In the genomic region with DNA sequence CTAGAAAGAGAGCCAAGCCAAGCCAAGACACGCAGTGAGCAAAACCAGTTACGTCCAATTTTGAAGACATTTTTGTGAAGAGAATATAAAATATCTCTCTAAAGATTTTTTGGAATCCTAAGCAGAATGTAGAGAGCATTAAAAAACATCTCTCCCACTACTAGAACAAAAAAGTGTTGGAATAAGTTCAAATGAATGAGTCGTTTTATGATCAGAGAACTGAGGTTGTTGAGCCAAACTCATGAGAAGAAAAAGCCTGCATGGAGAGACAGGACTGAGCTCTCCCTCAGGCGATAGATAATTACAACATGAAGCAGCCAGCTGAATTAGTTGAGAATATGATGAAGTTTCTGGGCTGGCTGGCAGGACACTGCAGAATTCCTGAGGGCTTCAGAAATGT, we compare ENCODE assay signal across 29 mouse cellular contexts. TPM values are rescaled to one million over a fixed set of nuclear protein-coding genes. Genes with fewer than 3 reads are reported as not detected.
DNase-seq lines count a peak whose midpoint lies in the region; ATAC-seq and TF ChIP-seq lines count a peak whose summit lies in the region.
"Had no signal": no experiment of that assay in that cellular context is flagged by ENCODE, and none has a peak within 500 bp of the region (broad histone marks: within the 10 kb centered on the region; RNA-seq: fewer than 3 reads in every experiment).

No protein-coding gene starts in this region.

- no peak overlapping the region for H3K4me3 ChIP-seq in kidney, postnatal 0 days (replicated peaks; ENCODE audit: low read depth, low read length)
- no peak overlapping the region for H3K4me3 ChIP-seq in midbrain, postnatal 0 days (ENCODE audit: low read depth, low read length)
- H3K4me3 ChIP-seq in midbrain, embryonic 10.5 days = no peak overlapping the region
- H3K4me3 ChIP-seq: embryonic facial prominence, embryonic 13.5 days; forebrain, embryonic 15.5 days; gastrocnemius, adult 2 months; hindbrain, embryonic 10.5 days; hindbrain, embryonic 13.5 days; intestine, embryonic 15.5 days had no signal

- H3K9me3 ChIP-seq in kidney, postnatal 0 days (replicated peaks; ENCODE audit: low read length) = no peaks in the 10 kb centered on the region
- H3K9me3 ChIP-seq in midbrain, postnatal 0 days (ENCODE audit: low read length) = no peaks in the 10 kb centered on the region
- H3K9me3 ChIP-seq in midbrain, embryonic 10.5 days (replicated peaks) = no peaks in the 10 kb centered on the region
- H3K9me3 ChIP-seq: embryonic facial prominence, embryonic 13.5 days; forebrain, embryonic 15.5 days; hindbrain, embryonic 10.5 days; hindbrain, embryonic 13.5 days; intestine, embryonic 15.5 days had no signal

- intact Hi-C loops in heart, postnatal 10 days (cut with DNase I) = no loop called here

- TF ChIP-seq CTCF in kidney, postnatal 0 days (IDR thresholded peaks at IDR 0.05; ENCODE audit: low read depth) = no peak
- no peak for TF ChIP-seq CTCF in midbrain, postnatal 0 days (IDR thresholded peaks at IDR 0.05)

- no peaks in the 10 kb centered on the region for H3K36me3 ChIP-seq in kidney, postnatal 0 days (ENCODE audit: insufficient read depth, low read length)
- H3K36me3 ChIP-seq in midbrain, postnatal 0 days (ENCODE audit: insufficient read depth, low read length) = no peaks in the 10 kb centered on the region
- H3K36me3 ChIP-seq in midbrain, embryonic 10.5 days = no peaks in the 10 kb centered on the region
- H3K36me3 ChIP-seq: embryonic facial prominence, embryonic 13.5 days; forebrain, embryonic 15.5 days; hindbrain, embryonic 10.5 days; hindbrain, embryonic 13.5 days; intestine, embryonic 15.5 days had no signal

- H3K27me3 ChIP-seq in kidney, postnatal 0 days (ENCODE audit: insufficient read depth, low read length) = no peaks in the 10 kb centered on the region
- H3K27me3 ChIP-seq in midbrain, postnatal 0 days (ENCODE audit: insufficient read depth, low read length) = no peaks in the 10 kb centered on the region
- no peaks in the 10 kb centered on the region for H3K27me3 ChIP-seq in midbrain, embryonic 10.5 days (ENCODE audit: low read depth, poor library complexity, severe bottlenecking)
- H3K27me3 ChIP-seq: embryonic facial prominence, embryonic 13.5 days; forebrain, embryonic 15.5 days; hindbrain, embryonic 13.5 days; intestine, embryonic 15.5 days had no signal

- H3K9ac ChIP-seq in kidney, postnatal 0 days (ENCODE audit: low read depth, low read length) = no peak overlapping the region
- H3K9ac ChIP-seq in midbrain, postnatal 0 days (replicated peaks; ENCODE audit: low read length, poor library complexity, severe bottlenecking) = no peak overlapping the region
- H3K9ac ChIP-seq: embryonic facial prominence, embryonic 13.5 days; forebrain, embryonic 15.5 days; hindbrain, embryonic 13.5 days; intestine, embryonic 15.5 days had no signal

- H3K27ac ChIP-seq in kidney, postnatal 0 days = no peak overlapping the region
- no peak overlapping the region for H3K27ac ChIP-seq in midbrain, postnatal 0 days (ENCODE audit: low read depth, low read length)
- H3K27ac ChIP-seq in midbrain, embryonic 10.5 days (replicated peaks) = no peak overlapping the region
- H3K27ac ChIP-seq: embryonic facial prominence, embryonic 13.5 days; forebrain, embryonic 15.5 days; gastrocnemius, adult 2 months; hindbrain, embryonic 10.5 days; hindbrain, embryonic 13.5 days; intestine, embryonic 15.5 days had no signal

- ATAC-seq in kidney, postnatal 0 days (replicated peaks; ENCODE audit: low FRiP score, low read depth) = no peak
- ATAC-seq in midbrain, postnatal 0 days (ENCODE audit: low FRiP score) = no peak
- ATAC-seq: CD4-positive, CD25-positive, alpha-beta regulatory T cell, adult 4 months; forebrain, embryonic 15.5 days; hindbrain, embryonic 16.5 days; intestine, embryonic 15.5 days had no signal

- 62% methylated on average over 4 of the region's 4 CpGs for WGBS in kidney, postnatal 0 days
- WGBS in midbrain, postnatal 0 days = 82% methylated on average over 4 of the region's 4 CpGs
- WGBS in midbrain, embryonic 10.5 days = 90% methylated on average over 4 of the region's 4 CpGs

- peak; percentile 6 for DNase-seq in kidney, postnatal 0 days (ENCODE audit: low spot score)
- DNase-seq in kidney, postnatal 25 days = no peak
- DNase-seq in midbrain, postnatal 0 days (ENCODE audit: low spot score) = peak; percentile 9
- DNase-seq in midbrain, embryonic 10.5 days (ENCODE audit: low spot score) = no peak
- DNase-seq in brain, adult 2 months (ENCODE audit: low read depth, low spot score) = peak; percentile 39
- no peak for DNase-seq in heart, postnatal 10 days
- DNase-seq: adrenal gland, postnatal 10 days; adrenal gland, postnatal 36 days; cerebellum, adult 11 months; cerebellum, adult 2 months; cerebellum, adult 9-11 months; cerebellum, postnatal 25 days; gastrocnemius, adult 2 months; gastrocnemius, postnatal 14 days; heart, adult 11 months; heart, postnatal 36 days had no signal

- no peak overlapping the region for H3K4me2 ChIP-seq in kidney, postnatal 0 days (ENCODE audit: low read length)
- no peak overlapping the region for H3K4me2 ChIP-seq in midbrain, postnatal 0 days (ENCODE audit: low read depth, low read length, poor library complexity, severe bottlenecking)
- H3K4me2 ChIP-seq: embryonic facial prominence, embryonic 13.5 days; forebrain, embryonic 15.5 days; heart, embryonic 11.5 days; hindbrain, embryonic 13.5 days; intestine, embryonic 15.5 days had no signal

- no peaks in the 10 kb centered on the region for H3K4me1 ChIP-seq in kidney, postnatal 0 days (replicated peaks; ENCODE audit: insufficient read depth, low read length)
- no peaks in the 10 kb centered on the region for H3K4me1 ChIP-seq in midbrain, postnatal 0 days (ENCODE audit: insufficient read depth, low read length)
- H3K4me1 ChIP-seq in midbrain, embryonic 10.5 days = no peaks in the 10 kb centered on the region
- H3K4me1 ChIP-seq: embryonic facial prominence, embryonic 13.5 days; forebrain, embryonic 15.5 days; hindbrain, embryonic 10.5 days; hindbrain, embryonic 13.5 days; intestine, embryonic 15.5 days had no signal

RNA-seq across cellular contexts. Expression of gene Npy2r, which starts 49.9 kb away (rescaled TPM):
- 0.64 and 0.77 TPM in 2 replicates for polyA plus RNA-seq in kidney, postnatal 0 days (2015; fragmentation: Nextera tagmentation; extraction: Ambion mirVana)
- 2.1 and 2.6 TPM in 2 replicates for total RNA-seq in midbrain, postnatal 0 days (2014; rRNA removed)
- 1.3 and 2.0 TPM in 2 replicates for polyA plus RNA-seq in midbrain, postnatal 0 days (2015; fragmentation: Nextera tagmentation; extraction: Ambion mirVana)
- polyA plus RNA-seq in midbrain, embryonic 10.5 days (2016; fragmentation: Nextera tagmentation; extraction: Ambion mirVana) = 0.17 and 0.20 TPM in 2 replicates
- not detected for total RNA-seq in heart, postnatal 10 days (2021)
- total RNA-seq: common myeloid progenitor, adult 5-6 weeks; heart, adult 8-10 months; heart, postnatal 36 days; MEL had no signal
- polyA plus RNA-seq: C2C12; CD4-positive, CD25-positive, alpha-beta regulatory T cell, adult 4 months; heart, postnatal 0 days had no signal

Comparison
In these comparisons a context has a peak if more than half of its experiments do, and no peak if none do; other contexts are left out.
1. DNase-seq: peak in kidney, postnatal 0 days (single experiment), midbrain, postnatal 0 days (single experiment) and brain, adult 2 months (single experiment); none in kidney, postnatal 25 days (0 of 2), midbrain, embryonic 10.5 days (single experiment) and heart, postnatal 10 days (0 of 2).